Mouse (Mus musculus): ENCODE measurements around the gene Mroh2a.
"Not testable (repeated sequence)": the region's sequence is repeated elsewhere in the genome, so short reads cannot be mapped to it uniquely, and the experiment has no call there.

Mroh2a gene

DNA sequence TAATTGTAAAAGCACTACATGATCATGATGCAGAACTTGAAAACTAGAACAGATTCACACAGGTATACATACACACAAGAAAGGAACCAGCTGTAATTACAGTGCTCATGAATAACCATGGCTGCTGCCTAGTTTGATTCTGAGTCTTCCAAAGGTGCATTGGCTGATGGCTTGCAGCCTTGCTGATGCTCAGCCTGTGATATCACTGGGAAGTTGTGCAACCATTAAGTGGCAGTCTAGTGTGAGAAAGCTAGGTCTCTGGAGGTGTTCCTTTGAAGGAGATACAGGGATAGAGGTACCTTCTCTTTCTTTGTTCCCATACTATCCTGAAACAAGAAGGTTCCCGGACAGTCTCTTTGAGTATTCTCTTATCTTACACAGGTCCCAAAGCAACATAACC is 7.7 kb upstream of the Mroh2a start:
- no peak for DNase-seq

DNA sequence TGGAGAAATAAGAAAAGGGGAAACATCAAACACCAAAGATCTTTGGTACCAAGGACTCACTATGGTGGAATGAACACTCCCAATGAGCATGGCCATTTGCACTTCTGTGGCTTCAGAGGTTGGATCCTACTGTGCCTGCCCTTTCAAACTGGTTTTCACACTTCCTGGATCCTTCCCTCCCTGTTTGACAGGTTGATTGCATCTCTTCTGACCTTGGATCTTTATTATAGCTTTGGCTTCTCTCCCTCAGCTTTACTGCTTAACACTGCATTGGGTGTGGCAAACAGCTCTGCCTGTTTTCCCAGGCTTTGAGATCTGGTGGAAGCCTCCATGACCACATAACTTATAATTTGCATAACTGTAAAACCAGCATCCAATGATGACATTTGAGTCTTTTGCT is 6.5 kb upstream of the Mroh2a start:
- no peak for DNase-seq

DNA sequence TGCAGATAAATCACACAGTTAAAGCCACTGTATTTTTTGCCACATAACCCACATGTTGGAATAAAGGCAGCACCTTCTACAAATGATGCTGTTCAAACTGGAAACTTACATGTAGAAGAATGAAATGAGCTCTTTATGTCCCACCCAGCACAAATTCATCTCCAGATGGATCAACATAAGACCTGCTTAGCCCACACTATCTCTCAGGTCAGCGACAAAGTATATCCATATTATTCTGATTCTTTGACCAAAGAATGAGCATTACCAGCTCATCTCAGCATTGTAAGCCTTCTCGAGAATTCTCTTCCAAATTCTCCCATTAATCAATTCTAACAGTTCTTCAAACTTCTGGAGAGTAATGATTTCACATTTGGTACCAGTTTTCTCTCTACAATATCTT is 4.6 kb upstream of the Mroh2a start:
- DNase-seq = no peak

DNA sequence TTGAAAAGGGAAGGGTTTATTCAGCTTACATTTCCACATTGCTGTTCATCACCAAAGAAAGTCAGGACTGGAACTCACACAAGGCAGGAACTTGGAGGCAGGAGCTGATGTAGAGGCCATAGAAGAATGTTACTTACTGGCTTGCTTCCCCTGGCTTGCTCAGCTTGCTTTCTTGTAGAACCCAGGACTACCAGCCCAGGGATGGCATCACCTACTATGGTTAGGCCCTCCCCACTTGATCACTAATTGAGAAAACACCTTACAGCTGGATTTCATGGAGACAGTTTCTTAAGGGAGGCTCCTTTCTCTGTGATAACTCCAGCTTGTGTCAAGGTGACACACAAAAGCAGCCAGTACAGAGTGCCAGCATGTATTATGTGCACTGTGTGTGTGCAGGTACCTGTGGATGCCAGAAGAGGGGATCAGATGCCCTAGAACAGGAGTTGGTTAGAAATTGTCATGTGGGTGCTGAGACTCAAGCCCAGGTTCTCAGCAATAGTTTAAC is 3.7 kb upstream of the Mroh2a start:
- not testable (repeated sequence) for DNase-seq

DNA sequence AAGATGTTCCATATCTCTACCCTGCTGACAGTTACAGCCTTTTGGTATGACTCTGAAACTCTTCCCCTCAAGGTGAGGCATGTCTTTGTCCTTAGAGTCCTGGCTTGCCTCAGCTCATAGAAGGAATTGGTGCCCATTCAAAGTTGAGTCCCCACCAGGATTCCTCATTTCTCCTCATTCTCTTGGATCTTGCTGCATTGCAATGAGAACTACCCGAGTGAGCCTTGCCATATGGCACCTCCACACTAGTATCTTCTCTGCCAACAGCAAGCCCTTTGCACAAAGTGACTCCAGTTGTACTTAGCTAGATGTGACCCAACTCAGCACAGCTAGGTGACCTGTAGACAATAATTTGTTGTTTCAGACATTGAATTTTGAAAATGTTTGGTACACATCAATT is 3.2 kb upstream of the Mroh2a start:
- DNase-seq = no peak

DNA sequence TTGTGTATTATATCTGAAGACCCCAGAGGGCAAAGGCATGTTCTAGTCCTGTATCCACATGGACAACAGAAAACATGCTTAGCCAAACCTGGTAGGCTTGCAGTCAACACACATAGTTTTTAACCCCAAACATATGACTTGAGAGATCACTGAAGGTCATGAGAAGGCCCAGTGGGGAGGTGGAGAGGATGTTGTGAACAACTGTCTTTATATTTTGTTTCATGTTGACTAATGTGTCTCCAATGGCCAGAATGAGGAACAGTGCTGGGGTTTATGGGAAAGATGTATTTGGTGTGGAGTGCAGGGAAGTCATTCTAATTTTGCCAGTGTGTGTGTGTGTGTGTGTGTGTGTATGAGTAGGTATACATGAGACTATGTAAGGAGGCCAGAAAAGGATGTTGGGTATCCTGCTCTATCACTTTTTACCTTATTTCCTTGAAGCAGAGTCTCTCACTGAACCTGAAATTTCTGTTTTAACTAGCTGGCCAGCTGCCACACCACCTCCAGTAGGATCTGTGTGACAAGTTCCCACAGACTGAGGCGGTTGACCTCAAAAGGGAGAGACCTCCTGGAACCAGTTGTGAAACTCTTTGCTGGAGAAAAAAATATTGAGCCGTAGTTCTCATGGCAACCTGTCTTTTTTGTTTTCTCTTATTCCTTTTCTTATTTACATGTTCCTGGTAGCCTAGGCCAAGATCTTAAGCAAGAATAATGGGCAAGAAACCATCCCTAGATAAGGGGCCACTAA is 2.6 kb upstream of the Mroh2a start:
- DNase-seq = no peak

DNA sequence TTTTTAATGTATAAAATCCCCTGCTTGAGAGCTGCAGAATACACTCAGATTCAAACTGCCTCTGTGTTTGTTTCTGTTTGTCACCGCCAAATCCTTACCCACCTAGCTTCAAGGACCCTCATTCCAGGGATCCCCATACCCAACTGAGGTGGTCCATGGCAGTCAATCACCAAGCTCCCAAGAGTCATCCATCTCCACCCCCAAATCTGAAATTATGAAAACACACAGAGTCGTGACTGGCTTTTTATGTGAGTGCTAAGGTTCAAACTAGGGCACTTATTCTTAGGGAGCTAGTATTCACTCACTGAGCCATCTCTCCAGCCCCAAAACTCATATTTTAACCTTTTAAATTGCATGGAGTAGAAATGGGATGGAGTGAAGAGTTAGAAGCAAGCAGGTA is 1.5 kb upstream of the Mroh2a start:
- not testable (repeated sequence) for DNase-seq

DNA sequence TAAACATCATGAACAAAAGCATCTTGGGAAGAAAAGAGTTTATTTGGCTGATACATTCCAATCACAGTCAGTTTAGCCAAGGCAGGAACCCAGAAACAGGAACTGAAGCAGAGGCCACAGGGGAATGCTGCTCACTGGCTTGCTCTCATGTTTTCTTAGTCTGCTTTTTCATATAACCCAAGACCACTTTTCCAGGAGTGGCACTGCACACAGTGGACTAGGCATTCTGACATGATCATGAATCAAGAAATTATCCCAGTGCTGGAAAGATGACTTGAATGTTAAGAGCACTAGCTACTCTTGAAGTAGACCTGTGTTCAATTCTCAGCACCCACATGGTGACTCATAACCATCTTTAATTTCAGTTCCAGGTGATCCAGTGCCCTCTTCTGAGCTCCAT is 1.0 kb upstream of the Mroh2a start:
- no peak for DNase-seq

DNA sequence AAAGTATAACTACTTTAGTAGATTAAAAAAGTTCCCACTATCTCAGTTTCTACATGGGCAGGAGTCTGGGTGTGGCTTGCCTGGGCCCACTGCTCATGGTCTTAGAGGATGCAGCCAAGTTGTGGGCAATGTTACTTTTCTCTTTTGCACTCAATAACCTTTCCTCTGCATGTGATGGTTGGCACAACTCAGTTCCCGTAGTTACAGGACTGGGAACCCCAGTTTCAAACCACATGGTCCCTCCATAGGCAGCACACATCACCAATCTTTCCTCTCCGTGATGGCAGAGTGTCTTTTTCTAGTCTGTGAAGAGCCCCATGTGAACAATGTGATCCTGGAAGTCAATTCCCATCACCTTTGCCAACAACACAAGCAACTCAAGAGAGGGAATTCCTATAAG is 696 bp downstream of the Mroh2a start:
- no peak for DNase-seq

DNA sequence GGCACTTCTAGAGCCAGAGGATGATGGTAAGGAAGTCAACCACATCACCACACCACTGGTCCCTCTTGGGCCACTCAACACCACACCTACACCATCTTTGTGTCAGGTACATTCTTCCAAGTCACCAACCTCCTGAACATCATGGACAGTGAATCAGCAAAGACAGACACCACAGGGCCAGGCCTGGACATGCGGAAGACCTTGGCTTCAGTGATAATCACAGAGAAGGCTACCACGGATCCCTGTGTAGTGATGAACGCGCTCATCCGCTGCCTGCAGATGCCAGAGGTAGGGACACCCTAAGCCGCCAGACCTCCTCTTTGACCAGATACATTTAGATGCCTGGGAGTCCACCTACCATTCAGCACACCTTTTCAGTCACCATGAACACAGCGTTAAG is 1.3 kb downstream of the Mroh2a start:
- DNase-seq = no peak

DNA sequence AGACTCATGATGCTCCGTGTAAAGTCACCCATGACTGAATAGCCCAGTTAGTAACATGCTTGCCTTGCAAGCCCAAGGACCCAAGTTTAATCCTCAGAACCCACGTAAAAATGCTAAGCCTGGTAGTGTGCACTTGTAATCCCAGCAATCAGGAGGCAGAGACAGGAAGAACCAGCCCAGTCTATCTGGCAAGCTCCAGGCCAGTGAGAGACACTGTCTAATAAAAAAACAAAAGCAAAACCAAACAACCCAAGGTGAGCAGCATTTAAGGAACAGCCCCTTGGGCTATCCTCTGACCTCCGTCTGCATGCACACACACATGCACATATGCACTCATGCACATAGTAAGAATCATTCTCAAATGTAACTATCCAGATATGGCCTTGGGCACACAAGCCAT is 2.8 kb downstream of the Mroh2a start:
- DNase-seq = no peak

DNA sequence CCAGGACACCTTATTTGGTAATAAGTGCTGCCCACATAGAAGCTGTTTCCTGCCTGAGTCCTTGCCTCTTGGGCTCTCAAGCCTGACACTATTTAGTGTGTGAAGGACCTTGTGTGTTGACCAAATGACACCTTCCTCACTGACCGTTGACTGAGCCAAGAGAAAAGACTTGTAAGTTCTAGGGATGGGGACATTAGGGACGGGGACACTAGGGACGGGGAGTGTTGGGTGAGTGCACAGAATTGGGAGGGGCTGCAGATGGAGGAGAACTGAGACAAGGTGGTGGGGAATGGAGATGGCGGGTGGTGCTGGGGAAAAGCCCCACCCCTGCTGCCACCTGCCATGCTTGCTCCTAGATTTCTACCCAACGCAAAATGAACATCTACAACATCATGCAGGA is 3.2 kb downstream of the Mroh2a start:
- DNase-seq = no peak

DNA sequence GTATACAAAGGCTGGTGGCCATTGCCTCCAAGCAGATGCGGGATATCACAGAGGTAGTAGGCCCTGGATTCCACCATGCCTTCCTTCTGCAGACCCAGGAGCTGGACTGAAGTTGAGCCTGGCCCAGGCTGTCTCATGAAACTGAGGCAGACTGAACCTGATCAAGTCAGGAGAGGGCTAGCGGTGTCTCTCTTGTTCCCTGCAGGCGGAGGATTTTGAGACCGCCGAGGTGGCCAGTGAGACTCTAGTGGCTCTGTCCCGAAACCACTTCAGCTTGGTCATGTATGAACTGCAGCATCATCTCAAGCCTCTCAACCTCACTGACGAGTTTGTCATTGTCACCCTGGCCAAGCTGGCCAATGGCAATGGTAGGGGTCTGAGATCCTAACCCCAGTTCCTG is 3.6 kb downstream of the Mroh2a start:
- no peak for DNase-seq

DNA sequence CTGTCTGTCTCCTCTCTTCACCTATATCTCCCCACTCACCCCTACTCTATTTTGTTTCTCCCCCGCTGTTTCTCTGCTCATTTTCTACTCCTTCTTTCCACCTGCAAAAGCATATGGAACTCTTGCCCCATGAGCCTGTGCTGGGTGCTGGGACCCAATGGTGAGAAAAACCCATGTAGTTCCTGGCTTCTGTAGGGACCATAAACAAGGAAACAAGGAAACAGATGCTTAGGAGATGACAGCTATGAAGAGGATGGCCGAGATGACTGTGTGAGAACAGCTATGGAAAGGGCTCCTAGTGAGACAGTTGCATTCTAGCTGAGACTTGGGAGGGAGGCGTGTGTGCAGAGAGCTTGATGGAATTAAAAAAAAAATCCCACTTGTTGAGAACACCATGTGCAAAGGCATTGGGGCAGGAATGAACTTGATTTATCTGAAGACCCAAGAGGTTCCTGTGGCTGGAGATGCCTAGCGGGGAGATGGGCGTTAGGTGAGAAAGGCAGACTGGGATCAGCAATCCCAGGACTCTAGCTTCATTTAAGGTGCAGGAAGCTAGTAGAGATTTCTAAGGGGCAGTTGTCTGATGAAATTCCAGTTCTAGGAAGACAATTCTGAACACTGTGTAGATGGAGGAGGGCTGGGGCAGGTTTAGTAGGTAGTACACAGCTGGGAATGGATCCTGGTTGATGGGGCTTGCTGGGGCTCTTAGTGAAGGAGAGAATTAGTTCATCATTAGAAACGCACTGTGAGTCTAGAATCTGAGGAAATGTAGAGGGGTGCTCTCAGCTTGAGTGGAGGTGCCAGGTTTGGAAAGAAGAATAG is 4.4 kb downstream of the Mroh2a start:
- DNase-seq = no peak

DNA sequence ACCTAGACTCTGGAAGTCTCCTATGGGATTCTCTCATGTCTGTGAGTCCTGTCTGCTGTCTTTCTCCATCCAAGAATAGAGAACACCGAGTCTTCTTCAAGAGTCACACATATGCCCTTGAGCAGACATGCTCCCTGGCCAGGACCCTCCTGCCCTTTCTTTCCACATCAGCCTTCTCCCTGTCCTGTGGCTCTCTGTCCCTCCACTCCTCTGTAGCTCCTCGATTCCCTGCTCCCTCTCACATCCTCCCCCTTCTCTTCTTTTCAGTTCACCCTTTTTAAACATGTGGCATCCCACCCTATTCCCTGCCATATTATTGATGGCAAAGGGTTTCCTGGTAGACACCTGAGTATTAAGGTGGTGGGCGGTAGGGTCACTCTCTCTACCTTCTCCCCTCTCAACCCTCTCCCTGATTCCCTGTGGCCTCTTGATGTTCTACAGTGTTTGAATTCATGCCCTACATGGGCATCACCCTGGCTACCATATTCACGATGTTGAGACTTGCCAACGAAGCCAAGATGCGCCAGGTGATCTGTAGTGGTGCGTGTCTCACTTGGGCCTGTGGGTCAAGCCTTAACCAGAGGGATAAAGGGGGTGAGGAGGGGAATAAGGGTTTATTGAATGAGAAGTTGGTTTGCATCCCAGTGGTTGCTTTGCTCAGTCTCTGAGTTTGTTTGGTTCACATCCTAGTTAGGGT is 5.2 kb downstream of the Mroh2a start:
- no peak for DNase-seq

DNA sequence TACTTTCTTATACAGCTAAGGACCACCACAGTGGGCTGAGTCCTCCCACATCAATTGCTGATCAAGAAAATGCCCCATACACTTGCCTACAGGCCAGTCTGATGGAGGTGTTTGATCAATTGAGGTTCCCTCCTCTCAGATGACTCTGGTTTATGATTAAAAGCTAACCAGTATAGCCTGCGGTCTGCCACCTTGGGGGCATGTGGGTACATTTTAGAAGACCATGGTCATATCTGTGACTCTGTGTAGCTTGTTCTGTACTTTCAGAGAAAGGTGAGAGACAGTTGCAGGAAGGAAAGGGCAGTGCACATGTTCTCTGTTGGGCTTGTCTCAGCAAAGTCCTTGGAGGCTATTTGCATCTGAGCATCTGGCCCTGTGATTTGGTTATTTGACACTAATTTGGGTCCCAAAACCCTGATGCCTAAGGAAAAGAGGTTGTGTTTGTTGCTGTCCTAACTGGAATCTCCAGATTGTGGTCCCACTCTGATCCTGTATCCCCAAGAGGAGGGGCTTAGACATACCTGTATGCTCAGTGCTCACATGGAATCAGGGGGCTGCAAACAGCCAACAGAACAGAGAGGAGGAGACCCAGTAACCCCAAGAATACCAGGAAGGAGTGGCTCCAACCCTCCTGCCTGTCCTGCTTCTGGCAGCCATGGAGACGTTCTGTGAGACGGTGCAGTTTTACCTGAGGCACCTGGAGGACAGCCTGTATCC is 6.0 kb downstream of the Mroh2a start:
- DNase-seq = no peak

DNA sequence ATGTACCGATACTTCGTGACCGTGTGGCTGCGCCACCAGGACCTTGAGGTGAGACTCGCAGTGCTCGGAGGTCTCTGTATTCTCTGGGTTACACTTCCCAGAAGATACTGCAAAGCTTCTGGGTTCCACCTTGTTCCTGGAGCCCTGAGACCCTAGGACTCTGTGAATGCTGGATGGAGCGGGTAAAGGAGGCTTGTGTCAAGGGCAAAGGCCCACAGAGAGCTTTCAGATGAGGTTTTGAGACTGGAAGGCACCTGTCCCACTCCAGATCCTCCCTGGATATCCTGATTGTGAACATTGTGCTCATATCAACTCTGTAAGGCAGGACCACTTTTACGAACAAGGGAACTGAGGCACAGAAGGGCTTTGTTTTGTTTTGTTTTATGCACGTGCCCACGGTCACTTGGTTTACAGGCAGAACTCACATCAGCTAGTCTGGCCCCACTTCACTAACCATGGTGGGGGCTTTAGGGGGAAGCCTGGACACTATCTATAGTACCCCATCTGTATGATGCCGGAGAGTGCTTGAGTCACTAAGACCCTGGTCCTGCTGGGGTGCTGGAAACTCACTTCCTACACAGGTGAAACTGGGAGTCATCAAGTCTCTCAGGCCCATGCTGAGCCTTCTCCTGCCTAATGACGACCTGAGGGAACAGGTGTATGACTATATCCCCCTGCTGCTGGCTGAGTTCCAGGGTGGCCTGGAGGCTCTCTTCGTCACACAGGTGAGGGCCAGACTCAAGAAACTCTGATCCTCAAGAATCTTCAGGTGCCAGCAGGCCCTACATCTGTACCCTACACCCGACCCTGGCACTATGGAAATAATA is 6.8 kb downstream of the Mroh2a start:
- no peak for DNase-seq

DNA sequence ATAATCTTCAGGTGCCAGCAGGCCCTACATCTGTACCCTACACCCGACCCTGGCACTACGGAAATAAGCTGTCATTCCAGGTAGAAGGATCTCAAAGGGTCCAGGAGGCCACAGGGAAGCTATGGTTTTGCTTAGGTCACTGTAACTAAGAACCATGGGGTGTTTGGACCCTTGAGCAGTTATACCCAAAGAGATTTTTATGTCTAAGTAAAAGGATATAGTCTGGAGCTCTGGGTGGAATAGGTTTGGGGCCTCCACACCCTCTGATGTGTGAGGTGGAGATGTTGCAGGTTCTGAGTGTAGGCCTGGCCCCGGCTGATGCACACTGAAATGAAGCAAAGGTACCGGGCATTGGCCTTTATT is 7.4 kb downstream of the Mroh2a start:
- DNase-seq = no peak

DNA sequence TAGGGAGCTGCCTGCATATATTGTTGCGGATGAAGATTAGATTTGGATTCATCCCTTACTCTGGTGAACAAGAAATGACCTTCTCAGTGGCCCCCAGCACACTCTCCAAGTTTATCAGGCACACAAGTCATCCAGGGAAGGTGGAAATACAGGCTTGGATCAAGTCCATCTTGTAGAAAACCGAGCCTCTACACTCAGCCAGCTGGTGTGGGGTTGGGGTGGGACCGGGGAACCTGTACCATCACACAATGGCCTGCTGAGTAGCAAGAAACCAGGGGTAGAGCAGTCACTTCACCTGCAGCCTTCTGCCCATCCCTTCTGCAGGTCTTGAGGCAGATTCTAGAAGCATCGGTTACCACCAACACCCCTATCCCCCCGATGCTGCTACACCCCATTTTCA is 7.9 kb downstream of the Mroh2a start:
- no peak for DNase-seq

DNA sequence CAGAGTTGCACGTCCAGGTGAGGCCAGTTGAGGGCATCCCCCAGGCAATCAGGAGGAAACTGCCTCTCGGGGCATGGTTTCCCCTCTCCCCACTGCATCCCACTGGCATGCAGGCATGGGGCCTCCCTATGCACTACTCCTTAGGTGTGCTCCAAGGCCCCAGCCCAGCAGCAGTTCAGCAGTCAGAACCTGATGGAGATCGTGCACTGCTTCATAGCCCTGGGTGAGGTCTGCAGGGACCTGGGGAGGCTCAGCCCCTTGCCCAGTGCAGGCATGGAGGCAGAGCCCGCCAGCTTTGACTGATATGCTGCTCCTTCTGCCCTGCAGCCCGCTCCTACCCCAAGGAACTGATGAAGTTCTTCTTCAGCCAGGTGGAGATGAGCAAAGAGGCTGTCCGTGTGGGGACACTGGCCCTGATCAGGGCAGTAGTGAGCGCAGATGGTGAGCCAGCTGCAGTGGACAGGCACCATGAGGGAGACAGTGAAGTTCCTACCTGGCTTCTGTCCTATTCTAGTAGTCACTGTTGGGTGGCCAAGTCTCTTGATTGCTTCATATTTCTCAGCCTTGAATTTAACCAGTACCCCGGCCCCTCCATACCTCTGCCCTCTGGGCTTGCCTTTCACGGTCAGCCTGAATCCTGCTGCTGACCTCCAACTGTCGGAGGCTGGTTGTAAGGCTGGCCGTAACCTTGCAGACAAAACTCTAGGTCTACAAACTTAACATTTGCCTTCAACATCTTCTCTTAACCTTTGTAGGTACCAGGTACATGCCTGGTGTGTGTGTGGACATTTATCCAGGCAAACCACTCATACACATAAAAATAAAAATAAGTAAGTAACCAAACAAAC is 8.5 kb downstream of the Mroh2a start:
- DNase-seq = no peak

DNA sequence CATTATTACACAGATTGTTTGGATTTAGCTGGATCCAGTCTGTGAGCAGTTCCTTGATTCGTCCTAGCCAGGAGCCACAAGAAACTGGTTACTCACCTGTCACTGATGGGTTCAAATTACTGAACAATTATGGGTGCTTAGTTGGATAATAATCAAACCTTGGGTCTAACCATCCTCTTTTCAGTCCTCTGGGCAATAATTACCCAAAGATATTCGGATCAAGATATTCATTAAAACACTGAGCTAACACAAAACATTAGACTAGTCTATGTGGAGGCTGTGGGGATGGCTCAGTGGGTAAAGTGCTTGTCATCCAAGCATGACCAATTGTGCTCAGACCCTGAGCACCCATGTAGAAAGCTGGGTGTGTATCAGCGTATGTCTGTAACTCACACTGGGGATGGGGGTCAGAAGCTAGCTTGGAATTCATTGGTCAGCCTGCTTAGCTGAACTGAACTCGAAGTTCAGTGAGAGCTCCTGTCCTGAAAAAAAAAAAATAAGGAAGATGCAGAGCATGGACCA is 9.2 kb downstream of the Mroh2a start:
- no peak for DNase-seq

Measured in layer of hippocampus, adult 9-11 months (tissue).